Mouse (Mus musculus) layer of hippocampus, postnatal 36 days (tissue): ENCODE data around the gene Adra1d. TPM values are rescaled to one million over a fixed set of nuclear protein-coding genes. Genes with fewer than 3 reads are reported as not detected.

ENCODE experiments used
- DNase-seq, 2 experiments: peaks; one replicate each; pipeline ENCODE4 v3.0.0; 2022
- total RNA-seq, 2 experiments: library from RNA; stranded (reverse); gene quantifications; 2 replicates each; pipeline ENCODE4 v1.2.3; 2021

Gene Adra1d
- 100 to 1,000 TPM in 1 of 2 experiments, 10 to 100 TPM in 1; 92.5 to 100 TPM for total RNA-seq

GRCm38 (mm10) chr2:131561891-131562585 is at the start of gene Adra1d:
Adra1d (minus strand) TSS chr2:131562283.
- DNase-seq: no peak

DNA sequence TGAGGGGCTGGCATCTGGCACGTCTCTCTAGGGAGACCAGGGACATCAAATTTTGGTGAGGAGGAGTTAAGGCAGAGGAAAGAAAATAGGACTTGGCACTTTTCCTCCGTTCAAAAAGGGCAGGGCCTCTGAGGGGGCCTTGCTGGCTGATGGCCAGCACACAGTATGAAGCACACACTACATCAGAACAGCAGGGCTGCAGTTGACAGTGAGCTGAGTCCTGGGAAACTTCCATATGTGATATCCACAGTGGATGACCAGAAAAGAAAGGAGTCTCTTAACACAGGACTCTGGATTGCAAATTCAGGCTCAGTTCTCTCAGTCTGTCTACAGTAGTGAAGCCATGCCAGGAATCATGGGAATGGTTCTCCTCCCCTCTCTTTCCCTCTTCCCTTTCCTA is 39.8 kb upstream of the Adra1d start:
- DNase-seq: no peak

DNA sequence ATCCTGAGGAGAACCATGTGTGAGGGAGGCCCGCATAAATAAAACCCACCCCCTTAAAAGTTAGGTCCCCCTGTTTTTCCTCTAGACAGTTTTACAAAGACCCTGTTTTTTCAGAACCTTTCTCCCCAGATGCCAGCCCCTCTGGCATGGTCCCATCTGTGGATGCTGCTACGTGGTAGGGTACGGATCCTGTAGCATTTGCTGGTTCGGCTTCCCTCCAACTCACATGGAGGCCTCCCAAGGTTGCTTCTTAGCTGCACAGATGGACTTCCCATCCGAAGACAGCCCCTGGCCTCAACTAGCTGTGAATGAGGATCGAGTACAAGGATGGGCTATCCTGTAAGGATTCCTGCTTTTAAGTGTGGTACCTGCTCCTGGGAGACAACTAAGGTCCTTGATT is 32.8 kb upstream of the Adra1d start:
- no peak for DNase-seq

DNA sequence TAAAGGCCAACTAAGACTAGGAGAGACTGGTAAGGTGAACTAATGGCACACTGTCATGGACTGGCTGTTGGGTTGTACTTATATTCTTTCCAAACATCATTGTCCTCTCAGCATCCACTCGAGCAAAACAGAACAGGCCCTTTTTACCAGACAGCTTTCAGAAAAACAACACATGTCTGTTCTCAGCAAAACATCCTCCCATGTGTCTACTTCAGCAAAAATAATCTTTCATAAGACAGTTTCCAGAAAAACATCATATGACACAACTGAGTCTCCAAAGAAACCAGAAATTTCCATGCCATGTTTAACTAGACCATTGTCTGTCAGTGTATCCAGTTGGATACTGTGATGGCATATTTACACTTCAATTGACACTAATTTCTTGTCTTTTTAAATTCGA is 25.4 kb upstream of the Adra1d start:
- DNase-seq: peak in 1 of 2 experiments; percentile 37

DNA sequence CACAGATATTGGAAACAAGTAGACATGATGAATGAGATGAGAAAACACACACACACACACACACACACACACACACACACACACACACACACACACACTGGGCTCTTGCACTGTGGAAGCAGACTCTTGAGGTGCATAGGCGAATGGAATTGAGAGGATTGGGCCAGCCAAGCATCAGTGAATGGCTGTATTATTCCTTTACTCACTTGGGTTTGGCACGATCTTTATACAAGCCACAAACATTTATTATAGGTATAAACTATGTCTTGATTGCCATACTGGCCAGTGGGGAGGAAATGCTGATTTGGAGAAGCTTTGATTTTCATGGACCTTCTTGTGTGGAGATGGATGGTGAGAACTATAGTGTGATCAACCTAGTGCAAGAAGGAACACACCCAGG is 19.4 kb upstream of the Adra1d start:
- DNase-seq: no peak

DNA sequence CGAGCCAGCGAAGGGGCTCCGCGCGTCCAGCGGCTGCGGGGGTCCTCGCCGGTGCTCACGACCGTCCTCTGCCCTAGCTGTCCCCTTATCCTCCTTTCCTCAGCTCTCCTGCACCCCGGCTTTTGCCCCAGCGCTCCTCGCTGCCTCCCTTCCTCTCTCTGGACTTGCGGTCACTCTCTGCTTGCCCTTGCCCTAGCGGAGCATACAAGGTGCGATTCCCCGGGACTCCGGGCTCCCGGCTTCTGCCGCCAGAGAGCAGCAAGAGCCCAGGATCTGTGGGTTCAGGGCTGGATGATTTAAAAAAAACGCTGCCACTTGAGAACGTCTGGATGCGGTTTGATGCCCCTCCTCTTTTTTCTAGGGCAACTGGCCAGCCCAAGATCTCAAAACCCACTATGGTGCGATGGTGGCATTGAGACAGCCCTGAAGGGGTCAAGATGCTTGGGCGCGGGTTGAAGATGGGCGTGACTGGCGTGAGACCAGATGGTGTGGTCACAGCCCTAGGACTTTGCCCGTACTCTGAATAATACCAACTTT is 571 bp upstream of the Adra1d start:
- DNase-seq: peak; percentile 74

- peak in 1 of 2 experiments; percentile 25 for DNase-seq
Observed at GRCm38 (mm10) chr2:131561344-131561870, 676 bp downstream of the Adra1d start.

- DNase-seq: no peak
Observed at GRCm38 (mm10) chr2:131560205-131560919, 1.7 kb downstream of the Adra1d start.

DNA sequence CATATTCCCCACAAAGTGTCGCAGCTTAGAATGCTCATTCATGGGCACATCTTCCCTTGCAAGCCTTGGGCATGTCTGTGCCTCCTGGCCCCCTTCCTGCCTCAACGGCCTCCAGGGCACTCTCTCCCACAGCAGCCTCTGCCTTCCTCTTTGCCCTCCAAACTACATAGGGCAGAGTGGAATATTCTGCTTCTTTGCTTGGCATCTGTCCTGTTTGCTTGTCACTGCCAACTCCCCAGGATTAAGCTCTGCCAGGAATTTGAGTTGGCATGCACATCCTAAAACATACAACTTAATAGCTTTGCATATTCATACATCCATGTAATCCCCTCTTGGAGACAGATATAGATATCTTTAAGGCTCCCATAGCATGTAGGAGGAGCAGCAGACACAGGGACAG is 4.2 kb downstream of the Adra1d start:
- no peak for DNase-seq

GRCm38 (mm10) chr2:131552736-131553400 is 9.2 kb downstream of the Adra1d start:
- DNase-seq: no peak

DNA sequence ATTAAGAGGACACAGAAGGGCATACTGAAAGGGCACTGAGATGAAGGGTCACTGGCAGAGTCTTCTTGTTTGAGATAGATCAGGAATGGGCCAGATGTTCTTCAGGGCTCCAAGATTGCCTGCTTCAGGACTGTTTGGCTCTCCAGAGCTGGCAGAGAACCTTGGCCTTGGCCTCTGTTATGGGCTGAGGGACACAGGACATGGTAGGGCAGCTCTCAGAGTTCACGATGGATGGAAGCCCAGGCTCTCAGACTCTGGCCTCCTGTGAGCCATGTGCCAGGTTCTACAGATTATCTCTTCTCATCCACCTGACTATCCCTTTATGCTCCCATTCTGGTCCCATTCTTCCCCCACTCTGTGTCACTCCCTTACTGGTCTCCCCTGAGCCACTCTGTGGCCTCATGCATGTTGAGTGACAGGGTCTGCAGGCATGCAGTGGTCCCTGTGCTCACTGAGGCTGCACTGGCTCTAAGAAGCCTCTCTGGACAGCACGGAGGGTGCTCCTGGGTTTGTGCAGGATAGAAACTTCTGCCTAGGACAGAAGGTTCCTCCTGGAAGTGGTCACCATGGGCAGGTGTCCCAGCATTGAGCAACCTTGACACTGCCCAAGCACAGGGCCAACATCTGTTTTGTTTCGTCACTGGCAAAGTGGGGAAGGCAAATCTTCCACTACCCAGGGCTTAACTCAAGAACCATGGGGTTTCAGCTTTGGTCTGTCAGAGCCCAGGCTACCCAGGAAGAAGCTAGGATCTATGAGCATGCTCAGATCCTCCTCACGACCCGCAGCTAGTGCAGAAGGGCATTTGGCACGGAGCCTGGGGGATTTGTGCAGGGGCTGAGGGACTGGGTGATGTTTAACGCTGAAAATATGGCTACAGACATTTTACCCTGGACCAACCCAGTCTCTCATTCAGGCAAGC is 10.1 kb downstream of the Adra1d start:
- DNase-seq: no peak

DNA sequence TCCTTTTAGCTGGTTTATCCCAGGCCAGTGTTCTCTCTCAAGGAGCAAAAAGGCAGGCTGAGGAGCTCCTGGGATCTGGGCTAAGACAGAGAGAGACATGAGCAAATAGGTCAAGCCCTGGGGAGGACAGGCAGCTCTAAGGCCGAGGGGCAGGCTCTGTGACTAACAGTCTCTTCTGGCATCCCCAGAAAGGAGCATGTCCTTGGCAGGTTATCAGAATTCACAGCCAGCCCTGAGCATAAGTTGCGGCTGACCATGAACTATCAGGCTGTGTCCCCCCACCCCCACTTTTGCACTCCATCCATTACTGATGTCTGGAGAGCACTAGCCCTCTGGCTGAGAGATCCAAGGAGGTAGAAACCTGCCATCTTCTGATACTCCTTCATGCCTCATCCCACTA is 11.2 kb downstream of the Adra1d start:
- no peak for DNase-seq

GRCm38 (mm10) chr2:131550474-131550873 is 11.6 kb downstream of the Adra1d start:
- no peak for DNase-seq

- DNase-seq: no peak
Observed at GRCm38 (mm10) chr2:131549090-131549489, 13.0 kb downstream of the Adra1d start.

GRCm38 (mm10) chr2:131548330-131548729 is 13.8 kb downstream of the Adra1d start:
- no peak for DNase-seq

GRCm38 (mm10) chr2:131546745-131547408 is 15.2 kb downstream of the Adra1d start:
- DNase-seq: no peak

GRCm38 (mm10) chr2:131546308-131546700 is 15.8 kb downstream of the Adra1d start:
- DNase-seq: no peak

DNA sequence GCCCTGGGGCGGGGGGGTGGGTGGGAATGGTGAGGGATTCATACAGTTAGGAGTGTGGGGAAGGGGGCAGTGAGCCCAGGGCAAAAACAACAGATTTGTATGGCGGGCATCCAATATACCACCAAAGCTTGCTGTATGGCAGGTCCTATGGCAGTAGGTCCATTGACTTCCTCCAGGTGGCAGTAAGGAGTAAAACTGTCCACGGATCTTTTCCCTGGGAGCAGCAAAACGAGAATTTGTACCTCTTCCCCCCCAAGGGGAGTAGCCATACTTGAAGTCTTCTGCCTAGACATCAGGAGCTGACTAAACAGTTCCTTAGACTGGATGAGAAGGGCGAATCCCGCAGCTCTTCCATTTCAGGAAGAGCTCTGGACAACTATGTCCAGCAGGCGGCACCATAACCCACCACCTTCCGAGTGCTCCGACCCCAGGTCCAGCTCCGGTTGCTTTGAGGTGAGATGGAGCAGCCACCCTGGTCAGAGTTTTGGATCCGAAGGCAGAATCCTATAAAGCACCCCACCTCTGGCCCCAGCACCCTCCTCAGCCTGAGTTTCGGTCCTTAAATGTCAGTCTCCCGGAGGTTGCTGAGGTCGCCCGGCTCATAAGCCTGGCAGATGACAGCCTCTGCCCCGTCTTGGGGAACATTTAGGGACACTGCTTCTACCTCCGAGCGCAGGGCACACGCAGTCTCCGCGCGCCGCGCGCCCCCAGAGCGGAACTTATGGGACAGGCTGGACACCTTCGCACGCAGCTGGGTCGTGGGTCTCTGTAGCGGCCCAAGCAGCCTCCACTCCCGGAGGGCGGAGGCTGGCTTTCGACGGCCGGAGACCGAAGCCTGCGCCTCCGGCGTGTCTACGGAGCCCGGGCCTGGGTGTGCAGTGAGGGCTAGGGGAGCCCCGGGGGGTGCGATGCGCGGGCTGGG is 16.4 kb downstream of the Adra1d start:
- no peak for DNase-seq

DNA sequence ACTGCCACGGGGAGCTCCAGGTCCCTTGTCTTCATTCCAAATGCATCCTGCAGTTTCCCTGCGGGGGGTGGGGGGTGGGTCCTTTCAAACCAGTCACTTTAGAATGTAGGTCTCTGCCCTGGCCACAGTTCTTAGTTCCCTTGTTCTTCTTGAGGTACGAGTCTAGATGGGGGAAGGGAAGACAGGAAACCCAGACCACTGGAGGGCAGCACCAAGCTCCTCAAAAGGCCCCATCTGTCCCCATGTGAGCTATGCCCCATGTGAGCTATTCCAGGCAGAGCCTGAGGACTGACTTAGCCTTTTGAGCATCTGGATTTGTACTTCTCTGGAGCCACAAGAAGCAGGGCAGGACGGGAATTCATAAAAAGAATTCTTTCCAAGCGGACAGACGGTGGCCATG is 19.6 kb downstream of the Adra1d start:
- no peak for DNase-seq

DNA sequence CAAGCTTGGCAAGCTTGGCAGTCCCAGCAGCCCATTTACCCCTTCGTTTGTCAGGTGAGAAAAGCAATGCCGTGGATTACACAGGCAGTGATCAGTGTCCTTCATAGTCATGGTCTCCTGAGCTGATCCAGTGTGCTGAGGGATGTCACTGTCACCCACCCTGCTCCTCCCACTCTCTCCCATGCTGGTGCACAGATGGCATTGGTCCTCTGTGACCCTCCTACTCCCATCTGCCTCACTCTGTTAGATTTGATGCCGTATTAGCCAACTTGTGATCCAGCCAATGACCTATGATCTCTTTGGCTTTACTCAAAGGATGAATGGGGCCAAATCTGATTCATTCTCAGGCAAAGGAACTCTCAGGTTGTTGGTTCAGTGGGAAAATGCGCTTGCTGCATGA is 20.4 kb downstream of the Adra1d start:
- DNase-seq: no peak
